Mouse (Mus musculus): ENCODE measurements at regions not wholly inside any gene's neighbourhood (a gene's known extent, or its start where the extent isn't known, plus 50 kb on each side); places are given as distances from the start of the nearest gene placed in this dataset.

DNA sequence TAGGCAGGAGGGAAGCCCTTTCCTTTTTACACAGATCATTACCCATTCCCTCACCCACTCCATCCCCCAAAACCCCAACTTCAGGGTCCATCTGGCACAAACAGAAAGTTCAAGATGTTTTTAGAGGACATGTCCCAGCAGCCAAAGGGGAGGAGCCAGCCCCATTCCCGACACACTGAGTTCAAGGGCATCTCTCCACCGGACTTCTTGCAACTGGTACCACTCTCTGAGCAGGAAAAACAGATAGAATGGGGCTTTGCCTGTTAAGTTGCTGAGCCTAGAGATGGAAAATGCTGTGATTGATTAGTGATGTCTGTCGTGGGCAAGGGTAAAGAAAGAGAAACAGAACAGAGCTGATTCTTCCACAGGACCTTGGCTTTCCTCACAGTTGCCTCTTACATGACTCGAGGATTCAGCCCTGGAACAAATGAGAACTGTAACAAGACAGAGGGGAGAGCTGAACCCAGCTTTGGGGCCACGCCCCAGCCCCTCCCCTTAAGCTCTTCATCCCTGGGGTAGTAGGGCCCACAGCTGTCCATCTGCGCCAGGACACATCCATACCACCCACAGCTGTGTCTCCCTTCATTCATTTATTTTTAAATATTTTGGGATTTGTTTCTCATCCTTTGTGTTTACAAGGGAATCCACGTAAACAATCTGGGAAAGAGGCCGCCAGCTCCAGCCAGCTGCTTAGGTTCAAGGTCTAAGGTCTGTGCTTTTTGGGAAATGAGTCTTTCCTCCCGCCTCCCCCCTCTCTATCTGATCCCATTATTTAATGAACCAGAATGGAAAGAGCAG lies 58.7 kb upstream of the Col13a1 start:
- TF ChIP-seq POLR2A (IDR thresholded peaks at IDR 0.05; ENCODE audit: borderline replicate concordance, extremely low read depth, insufficient read depth, insufficient read length, poor library complexity, severe bottlenecking) (no peak), CTCF (IDR thresholded peaks at IDR 0.05; ENCODE audit: borderline replicate concordance, extremely low read depth, insufficient read depth, insufficient read length) (no peak)
